In genomic region chr2:106083801-106084800, GRCm38 (mm10) we compare ENCODE assay signal across 9 mouse cellular contexts.
A peak's percentile ranks its signal among the peaks of the same experiment; 100 is the strongest.
DNase-seq lines count a peak whose midpoint lies in the region; ATAC-seq lines count a peak whose summit lies in the region.
"Had no signal": no experiment of that assay in that cellular context is flagged by ENCODE, and none has a peak within 500 bp of the region (broad histone marks: within the 10 kb centered on the region; RNA-seq: fewer than 3 reads in every experiment).

No protein-coding gene starts in this region.

- no peaks in the 10 kb centered on the region for H3K9me3 ChIP-seq in forebrain, embryonic 12.5 days

- H3K4me2 ChIP-seq in forebrain, embryonic 12.5 days: peak overlapping the region; percentile 33

- no peaks in the 10 kb centered on the region for H3K36me3 ChIP-seq in forebrain, embryonic 12.5 days (replicated peaks)

- peaks cover 30% of the 10 kb centered on the region for H3K4me1 ChIP-seq in forebrain, embryonic 12.5 days

- 3% methylated on average over 11 of the region's 11 CpGs for WGBS in forebrain, embryonic 12.5 days

- no peak overlapping the region for H3K4me3 ChIP-seq in forebrain, embryonic 12.5 days (replicated peaks)

- H3K27ac ChIP-seq in forebrain, embryonic 12.5 days: peak overlapping the region; percentile 67; the same call in 1 of the 2 replicates

- no peak overlapping the region for H3K9ac ChIP-seq in forebrain, embryonic 12.5 days

- DNase-seq in layer of hippocampus, postnatal 10 days (ENCODE audit: low spot score in 2 of 2): peak; percentile 6 to 19
- DNase-seq in layer of hippocampus, postnatal 25 days (ENCODE audit: extremely low spot score in 1 of 2, low spot score in 1 of 2): no peak
- peak; percentile 66 for DNase-seq in mesoderm, embryonic 11.5 days (ENCODE audit: low read depth, low spot score)
- peak; percentile 21 for DNase-seq in retina, postnatal 7 days (ENCODE audit: low read depth, low spot score)
- no peak for DNase-seq in right cerebral cortex, adult 2 months (ENCODE audit: low spot score in 2 of 2)
- no peak for DNase-seq in kidney, adult 9 months

- ATAC-seq in forebrain, embryonic 12.5 days (ENCODE audit: low FRiP score): peak; percentile 92
- ATAC-seq in erythroid progenitor cell, adult 5-6 weeks (replicated peaks; ENCODE audit: low FRiP score, poor library complexity, severe bottlenecking): no peak
- ATAC-seq: CD4-positive, CD25-positive, alpha-beta regulatory T cell, adult 4 months had no signal

- H3K27me3 ChIP-seq in forebrain, embryonic 12.5 days: peaks cover 20% of the 10 kb centered on the region

Comparison
In these comparisons a context has a peak if more than half of its experiments do, and no peak if none do; other contexts are left out.
1. DNase-seq: peak in layer of hippocampus, postnatal 10 days (2 of 2), mesoderm, embryonic 11.5 days (single experiment) and retina, postnatal 7 days (single experiment); none in layer of hippocampus, postnatal 25 days (0 of 2), right cerebral cortex, adult 2 months (0 of 2) and kidney, adult 9 months (single experiment).